Mouse (Mus musculus) brain, embryonic 14.5 days (tissue): ENCODE results near the gene Scpep1. TPM values are rescaled to one million over a fixed set of nuclear protein-coding genes. Genes with fewer than 3 reads are reported as not detected.
A peak's percentile ranks its signal among the peaks of the same experiment; 100 is the strongest.

Experiments used
- DNase-seq: peaks from one replicate; pipeline ENCODE4 v3.0.0-alpha.2; 2011; ENCODE audit warnings: low read depth
- CTCF ChIP-seq: fragments of 200-500 bp; IDR thresholded peaks from 2 replicates; pipeline ENCODE4 v1.5.1; 2012; ENCODE audit warnings: inconsistent platforms, mild to moderate bottlenecking, moderate library complexity, borderline replicate concordance; ENCODE audit not compliant: insufficient read depth, insufficient read length; ENCODE audit errors: extremely low read depth
- POLR2A ChIP-seq: fragments of 200-500 bp; IDR thresholded peaks from 2 replicates; pipeline ENCODE4 v1.6.1; 2012; ENCODE audit warnings: mild to moderate bottlenecking, inconsistent platforms, borderline replicate concordance; ENCODE audit not compliant: poor library complexity, insufficient read depth, insufficient read length, severe bottlenecking; ENCODE audit errors: extremely low read depth
- polyA plus RNA-seq: library from polyadenylated mRNA; depleted of rRNA; stranded (reverse); fragments of >200 nt; gene quantifications from 2 replicates; pipeline ENCODE4 v1.2.3, GENCODE M21; 2012

The Scpep1 gene
- polyA plus RNA-seq, 1 experiment = 16.5 TPM

- no peak for TF ChIP-seq POLR2A
- TF ChIP-seq CTCF = no peak
- no peak for DNase-seq
These were observed 3.6 kb upstream of the Scpep1 start for GRCm38 (mm10) chr11:88958851-88959250.

- no peak for TF ChIP-seq POLR2A
- TF ChIP-seq CTCF = no peak
- peak; percentile 70 for DNase-seq
These were observed 462 bp downstream of the Scpep1 start for GRCm38 (mm10) chr11:88954803-88955202.

- TF ChIP-seq CTCF = no peak
- TF ChIP-seq POLR2A = no peak
- DNase-seq = no peak
These were observed 1.7 kb downstream of the Scpep1 start for GRCm38 (mm10) chr11:88953582-88953981.

- TF ChIP-seq CTCF (no peak), POLR2A (no peak)
- DNase-seq = no peak
These were observed 3.1 kb downstream of the Scpep1 start for GRCm38 (mm10) chr11:88952117-88952516.

- no peak for TF ChIP-seq CTCF
- no peak for TF ChIP-seq POLR2A
- no peak for DNase-seq
These were observed 3.7 kb downstream of the Scpep1 start for GRCm38 (mm10) chr11:88951576-88951975.

GRCm38 (mm10) chr11:88950640-88951250 is 4.5 kb downstream of the Scpep1 start:
- TF ChIP-seq POLR2A = no peak
- TF ChIP-seq CTCF = no peak
- DNase-seq = no peak

GRCm38 (mm10) chr11:88949802-88950639 is 5.2 kb downstream of the Scpep1 start:
- TF ChIP-seq POLR2A (no peak), CTCF (no peak)
- DNase-seq = no peak

GRCm38 (mm10) chr11:88948896-88949295 is 6.4 kb downstream of the Scpep1 start:
- TF ChIP-seq CTCF (no peak), POLR2A (no peak)
- DNase-seq = no peak

- peak; percentile 30 for DNase-seq
- TF ChIP-seq POLR2A (no peak), CTCF (no peak)
These were observed 9.2 kb downstream of the Scpep1 start for GRCm38 (mm10) chr11:88945971-88946585.

GRCm38 (mm10) chr11:88941489-88941888 is 13.8 kb downstream of the Scpep1 start:
- DNase-seq = no peak
- TF ChIP-seq POLR2A (no peak), CTCF (no peak)

GRCm38 (mm10) chr11:88939634-88940033 is 15.6 kb downstream of the Scpep1 start:
- no peak for TF ChIP-seq CTCF
- TF ChIP-seq POLR2A = no peak
- no peak for DNase-seq

GRCm38 (mm10) chr11:88938770-88939169 is 16.5 kb downstream of the Scpep1 start:
- DNase-seq = no peak
- TF ChIP-seq POLR2A (no peak), CTCF (no peak)

- TF ChIP-seq CTCF = no peak
- TF ChIP-seq POLR2A = no peak
- no peak for DNase-seq
These were observed 17.4 kb downstream of the Scpep1 start for GRCm38 (mm10) chr11:88937886-88938285.

GRCm38 (mm10) chr11:88934089-88935000 is 20.9 kb downstream of the Scpep1 start:
- no peak for TF ChIP-seq CTCF
- no peak for TF ChIP-seq POLR2A
- no peak for DNase-seq
